Mouse (Mus musculus) lung, embryonic 14.5 days (tissue): ENCODE measurements around the gene Tufm. TPM values are rescaled to one million over a fixed set of nuclear protein-coding genes. Genes with fewer than 3 reads are reported as not detected.

Experiments used
- ATAC-seq: fragments of 200-750 bp; cut with Nextera tagmentation; 2 replicates; pipeline ENCODE4 v1.8.0; 2017; ENCODE audit warnings: mild to moderate bottlenecking, moderate TSS enrichment, moderate library complexity; ENCODE audit not compliant: insufficient read depth
- DNase-seq: peaks from one replicate; pipeline ENCODE4 v3.0.0-alpha.2; 2015
- H3K27ac ChIP-seq: fragments of 300-500 bp; sonication (generic); 2 replicates; pipeline ENCODE4 v1.5.1; 2014; ENCODE audit warnings: low read depth, mild to moderate bottlenecking, moderate library complexity
- H3K27me3 ChIP-seq: fragments of 300-500 bp; sonication (generic); 2 replicates; pipeline ENCODE4 v1.6.1; 2014; ENCODE audit warnings: low read length, control low read depth; ENCODE audit not compliant: insufficient read depth
- H3K36me3 ChIP-seq: fragments of 300-500 bp; sonication (generic); 2 replicates; pipeline ENCODE4 v1.6.1; 2014; ENCODE audit warnings: control low read depth; ENCODE audit not compliant: insufficient read depth
- H3K4me1 ChIP-seq: fragments of 300-500 bp; sonication (generic); 2 replicates; pipeline ENCODE4 v1.6.1; 2014; ENCODE audit warnings: antibody characterized with exemption, control low read depth; ENCODE audit not compliant: insufficient read depth
- H3K4me2 ChIP-seq: fragments of 300-500 bp; sonication (generic); 2 replicates; pipeline ENCODE4 v1.6.1; 2014; ENCODE audit warnings: mild to moderate bottlenecking
- H3K4me3 ChIP-seq: fragments of 300-500 bp; sonication (generic); 2 replicates; pipeline ENCODE4 v1.5.1; 2014; ENCODE audit warnings: low read depth, low read length
- H3K9ac ChIP-seq: fragments of 300-500 bp; sonication (generic); 2 replicates; pipeline ENCODE4 v1.6.1; 2014
- H3K9me3 ChIP-seq: fragments of 300-500 bp; sonication (generic); 2 replicates; pipeline ENCODE4 v1.6.1; 2016; ENCODE audit warnings: low read depth, low read length, control low read depth
- CTCF ChIP-seq: IDR thresholded peaks from 2 replicates; pipeline ENCODE4 v1.5.1; 2016; ENCODE audit warnings: antibody characterized with exemption, low read depth
- WGBS: fragments of 180-500 bp; shearing (Covaris S2); extraction: QIAGEN DNeasy Blood & Tissue Kit; methylation state at CpG from one replicate; pipeline ENCODE4 v1.1.7; 2014; 5-methylcytosine and 5-hydroxymethylcytosine counted together
- polyA plus RNA-seq: library from polyadenylated mRNA; unstranded; fragments of >200 nt; fragmentation: Nextera tagmentation; extraction: Ambion mirVana; gene quantifications from 2 replicates; pipeline ENCODE4 v1.2.1, GENCODE M21; 2014

Tufm gene
- polyA plus RNA-seq, 1 experiment from 2014 or later: 126 TPM

DNA sequence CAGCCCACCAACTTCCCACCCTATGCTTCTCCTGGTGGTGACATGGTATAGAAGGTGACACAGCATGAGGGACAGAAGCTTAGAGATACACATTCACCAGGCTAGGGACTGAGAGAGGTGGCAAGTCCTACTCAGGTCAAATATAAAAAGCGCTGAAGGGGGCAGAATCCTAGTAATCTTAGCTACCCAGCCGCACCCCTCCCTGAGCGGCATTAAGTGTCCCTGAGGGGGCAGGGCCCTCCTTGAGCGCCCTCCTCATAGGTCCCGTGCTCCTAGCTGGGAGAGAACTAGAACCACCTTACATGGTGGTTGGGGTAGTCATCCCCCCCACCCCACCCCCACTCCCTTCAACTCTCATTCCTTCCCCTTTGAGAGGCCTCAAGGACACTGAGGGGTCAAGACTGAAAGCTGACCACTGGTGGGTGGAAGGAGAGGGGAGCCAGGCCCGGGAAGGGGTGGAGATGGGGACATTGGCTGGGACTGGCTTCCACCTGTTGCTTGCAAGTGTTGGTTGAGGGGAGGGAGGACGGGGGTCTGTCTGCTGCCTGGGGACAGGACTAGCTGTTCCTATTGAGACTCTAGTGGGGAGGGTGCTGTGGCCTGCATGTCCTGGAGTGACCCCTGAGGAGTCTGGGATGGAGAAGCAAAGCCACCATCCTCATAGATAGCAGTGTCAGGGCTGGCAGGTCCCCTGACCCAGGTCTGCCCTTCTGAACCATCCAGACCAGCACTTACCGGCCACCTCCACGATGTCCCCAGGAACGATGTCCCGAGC lies 28.1 kb upstream of the Tufm start:
- H3K4me2 ChIP-seq: no peak overlapping the region
- H3K4me1 ChIP-seq: no peaks in the 10 kb centered on the region
- H3K36me3 ChIP-seq: no peaks in the 10 kb centered on the region
- no peak for TF ChIP-seq CTCF
- no peak for ATAC-seq
- H3K4me3 ChIP-seq: no peak overlapping the region
- no peak overlapping the region for H3K9ac ChIP-seq
- no peaks in the 10 kb centered on the region for H3K27me3 ChIP-seq
- H3K9me3 ChIP-seq: no peaks in the 10 kb centered on the region
- no peak for DNase-seq
- 71% methylated on average over 11 of the region's 11 CpGs for WGBS
- no peak overlapping the region for H3K27ac ChIP-seq

DNA sequence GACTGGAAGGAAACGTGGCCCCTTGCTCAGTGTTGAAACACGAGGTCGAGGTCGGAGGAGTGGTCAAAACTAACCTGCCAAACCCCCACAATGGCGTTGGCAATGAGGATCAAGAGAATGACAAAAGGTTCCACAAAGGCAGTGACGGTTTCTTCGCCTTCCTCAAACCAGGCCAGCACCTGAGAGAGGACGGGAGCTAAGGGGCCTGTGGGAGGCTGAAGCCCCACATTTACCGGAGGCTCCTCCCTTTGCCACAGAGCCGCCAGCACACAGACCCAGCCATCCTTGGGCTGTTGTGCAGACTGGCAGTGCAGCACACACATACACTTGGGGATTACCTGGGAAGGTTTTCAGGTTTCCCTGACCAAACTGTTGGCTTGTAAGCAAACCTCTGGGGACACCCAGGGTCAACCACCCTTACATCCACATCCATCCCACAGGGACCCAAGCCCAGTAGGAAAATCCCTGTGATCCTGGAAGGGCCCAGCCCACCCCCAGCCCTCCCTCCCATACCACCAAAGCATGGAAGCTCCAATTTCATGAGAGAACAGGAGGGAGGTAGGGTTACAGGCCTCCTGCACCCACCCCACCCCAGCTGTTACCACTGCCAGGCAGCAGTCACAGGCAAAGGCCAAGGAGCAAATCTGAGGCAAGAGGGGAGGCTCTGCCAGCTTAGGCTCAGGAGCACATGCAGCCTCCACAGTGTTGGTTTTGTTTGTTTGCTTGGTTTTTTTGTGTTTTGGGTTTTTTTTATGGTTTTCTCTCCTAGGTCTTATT lies 26.4 kb upstream of the Tufm start:
- Histone ChIP-seq H3K9me3 (no peaks in the 10 kb centered on the region), H3K4me1 (no peaks in the 10 kb centered on the region), H3K9ac (no peak overlapping the region), H3K27ac (no peak overlapping the region), H3K27me3 (no peaks in the 10 kb centered on the region), H3K36me3 (no peaks in the 10 kb centered on the region), H3K4me3 (no peak overlapping the region), H3K4me2 (no peak overlapping the region)
- ATAC-seq (no peak), DNase-seq (no peak)
- TF ChIP-seq CTCF: no peak
- 44% methylated on average over 10 of the region's 10 CpGs for WGBS

DNA sequence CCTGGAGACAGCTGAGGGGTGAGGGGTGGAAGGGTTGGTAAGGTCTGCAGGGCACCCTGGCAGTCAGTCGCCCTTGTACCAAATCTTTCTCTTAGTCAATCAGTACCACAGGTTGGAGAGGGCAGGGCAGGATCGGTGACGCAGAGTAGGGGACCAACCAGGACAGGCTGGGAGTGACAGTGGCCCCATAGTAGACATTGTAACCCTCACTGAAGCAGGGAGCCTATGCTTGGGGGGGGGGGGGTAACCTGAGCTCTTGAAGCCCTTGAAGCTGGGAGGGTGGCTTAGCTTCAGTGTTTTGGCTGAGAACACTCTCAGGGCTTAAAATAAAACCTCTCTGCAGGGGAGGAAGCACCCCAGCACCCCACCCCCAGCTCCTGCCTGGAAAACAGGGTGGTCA lies 25.5 kb upstream of the Tufm start:
- no peak overlapping the region for H3K9ac ChIP-seq

DNA sequence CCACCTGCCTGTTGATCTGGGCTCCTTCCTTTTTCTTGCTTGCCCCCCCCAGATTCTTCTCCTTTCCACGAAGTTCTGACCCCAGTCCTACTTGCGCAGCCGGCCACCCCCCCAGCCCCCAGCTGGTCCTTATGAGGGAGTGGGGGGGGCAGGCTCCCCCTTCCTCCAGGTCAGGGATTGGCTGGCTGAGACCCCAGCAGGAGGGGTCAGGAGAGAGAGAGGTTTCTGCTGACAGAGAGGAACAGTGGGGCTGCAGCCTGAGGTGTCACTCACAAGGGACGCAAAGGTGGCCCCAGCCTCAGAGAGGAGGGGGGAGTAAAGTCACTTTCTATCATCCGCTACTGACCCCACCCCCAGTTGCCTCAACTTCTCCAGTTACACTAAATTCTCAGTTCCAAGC lies 24.2 kb upstream of the Tufm start, which contains the start of gene Atp2a1:
Gene Atp2a1 (minus strand): TSS at position 105 of the 400 bp plus-strand sequence.
- WGBS: 27% methylated on average over 5 of the region's 5 CpGs
- no peak for DNase-seq
- H3K9me3 ChIP-seq: no peaks in the 10 kb centered on the region
- H3K4me1 ChIP-seq: no peaks in the 10 kb centered on the region
- no peaks in the 10 kb centered on the region for H3K27me3 ChIP-seq
- H3K4me2 ChIP-seq: no peak within 1 kb of the TSS
- ATAC-seq: no peak
- no peak for TF ChIP-seq CTCF
- H3K36me3 ChIP-seq: peaks cover 19% of the 10 kb centered on the region
- H3K9ac ChIP-seq: 0 out of 2 replicates have a peak within 1 kb of the TSS, but pooled peaks have one; percentile 6
- H3K27ac ChIP-seq: no peak within 1 kb of the TSS
- no peak within 1 kb of the TSS for H3K4me3 ChIP-seq

More for the DNA sequence above, 25.5 kb upstream of the Tufm start:
- H3K27ac ChIP-seq: no peak overlapping the region
- DNase-seq: no peak
- ATAC-seq: no peak
- TF ChIP-seq CTCF: no peak
- no peaks in the 10 kb centered on the region for H3K27me3 ChIP-seq
- H3K4me2 ChIP-seq: no peak overlapping the region
- H3K4me1 ChIP-seq: no peaks in the 10 kb centered on the region
- no peak overlapping the region for H3K4me3 ChIP-seq
- no peaks in the 10 kb centered on the region for H3K9me3 ChIP-seq
- WGBS: 43% methylated on average over 3 of the region's 3 CpGs
- peaks cover 5% of the 10 kb centered on the region; the same call in 1 of the 2 replicates for H3K36me3 ChIP-seq

DNA sequence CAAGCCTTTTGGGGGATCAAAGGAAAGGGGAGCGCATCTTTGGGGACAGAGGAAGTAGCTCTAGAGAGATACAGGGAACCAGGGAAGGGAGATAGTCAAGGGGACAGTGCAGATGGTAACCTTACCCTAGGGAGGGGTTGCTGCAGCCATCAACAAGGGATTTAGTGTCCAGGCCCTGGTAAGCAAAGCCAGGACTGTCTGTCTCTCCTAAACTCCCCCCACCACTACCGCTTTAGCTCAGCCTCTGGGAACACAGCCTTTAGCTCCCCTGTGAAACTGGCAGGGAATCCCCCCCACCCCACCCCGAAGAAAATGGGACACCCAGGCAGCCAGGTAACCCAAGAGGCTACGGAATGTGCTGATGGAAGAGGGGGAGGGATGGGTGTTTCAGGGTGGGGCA lies 23.6 kb upstream of the Tufm start:
- Histone ChIP-seq H3K9me3 (no peaks in the 10 kb centered on the region), H3K36me3 (peaks cover 24% of the 10 kb centered on the region), H3K4me3 (no peak overlapping the region), H3K9ac (no peak overlapping the region), H3K27me3 (no peaks in the 10 kb centered on the region), H3K4me1 (no peaks in the 10 kb centered on the region), H3K4me2 (no peak overlapping the region), H3K27ac (no peak overlapping the region)
- ATAC-seq (no peak), DNase-seq (no peak)
- WGBS: 49% methylated on average over 4 of the region's 4 CpGs
- no peak for TF ChIP-seq CTCF

DNA sequence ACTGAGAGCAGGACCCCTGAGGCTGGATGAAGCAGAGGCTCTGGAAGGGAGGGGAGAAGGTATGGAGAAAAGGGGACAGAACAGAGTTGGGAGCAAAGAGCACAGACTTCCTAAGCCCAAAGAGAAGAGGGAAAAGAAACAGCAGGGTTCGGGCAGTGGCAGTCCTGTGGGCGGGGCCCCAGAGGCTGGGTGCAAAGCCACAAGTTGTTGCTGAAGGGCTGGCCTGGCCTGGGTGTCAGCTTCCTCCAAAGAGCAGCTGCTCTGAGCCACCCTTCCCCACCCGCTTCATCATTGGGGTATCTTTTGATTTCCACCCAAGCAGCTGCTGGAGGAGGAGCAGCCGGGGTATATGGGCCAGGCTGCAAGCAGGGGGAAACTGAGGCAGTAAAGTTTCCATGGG lies 23.0 kb upstream of the Tufm start:
- H3K4me1 ChIP-seq: no peaks in the 10 kb centered on the region
- no peaks in the 10 kb centered on the region for H3K27me3 ChIP-seq
- no peak overlapping the region for H3K4me3 ChIP-seq
- H3K36me3 ChIP-seq: peaks cover 30% of the 10 kb centered on the region
- no peaks in the 10 kb centered on the region for H3K9me3 ChIP-seq
- TF ChIP-seq CTCF: no peak
- no peak overlapping the region for H3K4me2 ChIP-seq
- WGBS: 48% methylated on average over 4 of the region's 4 CpGs
- H3K27ac ChIP-seq: no peak overlapping the region
- DNase-seq (no peak), ATAC-seq (no peak)
- 0 out of 2 replicates have a peak overlapping the region, but pooled peaks have one; percentile 6 for H3K9ac ChIP-seq

DNA sequence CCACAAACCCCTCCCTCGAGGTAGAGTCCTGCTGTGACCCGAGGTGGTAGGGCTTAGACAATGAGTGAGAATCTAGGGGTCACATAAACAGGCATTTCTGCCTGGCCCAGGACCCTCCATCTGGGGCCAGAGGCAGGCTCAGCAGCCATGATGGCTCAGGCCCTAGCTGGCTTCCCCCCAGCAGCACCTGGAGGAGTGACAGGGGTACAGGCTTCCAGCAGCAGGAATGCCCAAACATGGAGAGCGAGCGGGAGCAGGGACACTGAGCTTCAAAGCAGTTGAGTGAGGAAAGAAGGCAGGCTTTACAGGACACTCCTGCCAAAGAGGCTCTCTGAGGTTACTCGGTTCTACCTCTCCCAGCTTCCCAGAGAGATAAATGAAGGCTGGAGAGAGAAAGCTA lies 22.3 kb upstream of the Tufm start:
- DNase-seq (no peak), ATAC-seq (no peak)
- no peak overlapping the region for H3K9ac ChIP-seq
- no peak overlapping the region for H3K4me3 ChIP-seq
- no peak overlapping the region for H3K4me2 ChIP-seq
- H3K27me3 ChIP-seq: no peaks in the 10 kb centered on the region
- WGBS: 29% methylated on average over 5 of the region's 5 CpGs
- H3K36me3 ChIP-seq: peaks cover 37% of the 10 kb centered on the region
- H3K27ac ChIP-seq: peak overlapping the region; percentile 12; the same call in 1 of the 2 replicates
- H3K9me3 ChIP-seq: no peaks in the 10 kb centered on the region
- no peak for TF ChIP-seq CTCF
- no peaks in the 10 kb centered on the region for H3K4me1 ChIP-seq
